Mouse (Mus musculus): Measurements from ENCODE around the gene Prdx5.

The Prdx5 gene

GRCm38 (mm10) chr19:6909507-6910289 is at the start of gene Prdx5, which contains the start of gene Trmt112:
TSS of gene Prdx5 (minus strand) at chr19:6910106.
TSS of gene Trmt112 (plus strand) at chr19:6909698.
- peak; percentile 98 for DNase-seq (ENCODE audit: low spot score)

- DNase-seq (ENCODE audit: low spot score): no peak
Measured at GRCm38 (mm10) chr19:6956461-6956860, 46.6 kb upstream of the Prdx5 start.

GRCm38 (mm10) chr19:6955424-6955823 is 45.5 kb upstream of the Prdx5 start:
- no peak for DNase-seq (ENCODE audit: low spot score)

GRCm38 (mm10) chr19:6954046-6954445 is 44.1 kb upstream of the Prdx5 start:
- DNase-seq (ENCODE audit: low spot score): no peak

GRCm38 (mm10) chr19:6952712-6953037 is 42.8 kb upstream of the Prdx5 start:
- no peak for DNase-seq (ENCODE audit: low spot score)

- DNase-seq (ENCODE audit: low spot score): peak; percentile 97
Measured at GRCm38 (mm10) chr19:6951994-6952711, 42.2 kb upstream of the Prdx5 start.

GRCm38 (mm10) chr19:6951381-6951968 is 41.6 kb upstream of the Prdx5 start:
- peak; percentile 98 for DNase-seq (ENCODE audit: low spot score)

- peak; percentile 75 for DNase-seq (ENCODE audit: low spot score)
Measured at GRCm38 (mm10) chr19:6950613-6951153, 40.8 kb upstream of the Prdx5 start.

- no peak for DNase-seq (ENCODE audit: low spot score)
Measured at GRCm38 (mm10) chr19:6949951-6950350, 40.0 kb upstream of the Prdx5 start.

- DNase-seq (ENCODE audit: low spot score): no peak
Measured at GRCm38 (mm10) chr19:6949532-6949931, 39.6 kb upstream of the Prdx5 start.

- DNase-seq (ENCODE audit: low spot score): no peak
Measured at GRCm38 (mm10) chr19:6948186-6948585, 38.3 kb upstream of the Prdx5 start.

GRCm38 (mm10) chr19:6947742-6948141 is 37.8 kb upstream of the Prdx5 start:
- DNase-seq (ENCODE audit: low spot score): no peak

GRCm38 (mm10) chr19:6943709-6944108 is 33.8 kb upstream of the Prdx5 start:
- no peak for DNase-seq (ENCODE audit: low spot score)

- no peak for DNase-seq (ENCODE audit: low spot score)
Measured at GRCm38 (mm10) chr19:6942764-6943163, 32.9 kb upstream of the Prdx5 start.

- peak; percentile 96 for DNase-seq (ENCODE audit: low spot score)
Measured at GRCm38 (mm10) chr19:6942249-6942691, 32.4 kb upstream of the Prdx5 start, which contains the start of gene Gpr137. TSS of gene Gpr137 (minus strand) at chr19:6942480.

GRCm38 (mm10) chr19:6941372-6942248 is 31.7 kb upstream of the Prdx5 start, which contains the start of gene Bad:
TSS of gene Bad (plus strand) at chr19:6941861.
- DNase-seq (ENCODE audit: low spot score): peak; percentile 96

- no peak for DNase-seq (ENCODE audit: low spot score)
Measured at GRCm38 (mm10) chr19:6940396-6941351, 30.8 kb upstream of the Prdx5 start.

GRCm38 (mm10) chr19:6939106-6940002 is 29.4 kb upstream of the Prdx5 start:
- DNase-seq (ENCODE audit: low spot score): no peak
